Mouse (Mus musculus) MEL (cell line): ENCODE measurements around the gene 2410004B18Rik. TPM values are rescaled to one million over a fixed set of nuclear protein-coding genes. Genes with fewer than 3 reads are reported as not detected.

Source experiments
- DNase-seq: peaks from one replicate; pipeline ENCODE4 v3.0.0; 2011; ENCODE audit warnings: low read depth, low spot score
- H3K27ac ChIP-seq: 2 replicates; pipeline ENCODE4 v1.5.1; 2012; ENCODE audit warnings: low read depth, mild to moderate bottlenecking, control low read depth, low read length, moderate library complexity; ENCODE audit not compliant: control insufficient read depth
- H3K27me3 ChIP-seq, 2 experiments: fragments of 150-350 bp in 1 of 2; sonication (generic) in 1 of 2; 2 replicates each; pipeline ENCODE4 v1.6.1; 2012; ENCODE audit warnings: low read length in 2 of 2, mild to moderate bottlenecking in 2 of 2, improper control_type of control experiment in 1 of 2, moderate library complexity in 1 of 2; ENCODE audit not compliant: insufficient read depth in 2 of 2, control insufficient read depth in 1 of 2
- H3K36me3 ChIP-seq, 2 experiments: 2 replicates each; pipeline ENCODE4 v1.6.1; 2012 to 2014; ENCODE audit warnings: low read length in 2 of 2, improper control_type of control experiment in 1 of 2, inconsistent platforms in 1 of 2, mild to moderate bottlenecking in 1 of 2; ENCODE audit not compliant: insufficient read depth in 2 of 2, control insufficient read depth in 1 of 2
- H3K4me1 ChIP-seq, 2 experiments: fragments of 150-350 bp in 1 of 2; sonication (generic) in 1 of 2; 2 replicates each; pipeline ENCODE4 v1.6.1; 2012; ENCODE audit warnings: low read length in 2 of 2, improper control_type of control experiment in 1 of 2, mild to moderate bottlenecking in 1 of 2; ENCODE audit not compliant: insufficient read depth in 2 of 2, control insufficient read depth in 1 of 2
- H3K4me3 ChIP-seq, 2 experiments: fragments of 150-350 bp in 1 of 2; sonication (generic) in 1 of 2; 2 replicates each; pipeline ENCODE4 v1.5.1; 2012; ENCODE audit warnings: low read depth in 2 of 2, low read length in 2 of 2, mild to moderate bottlenecking in 2 of 2, moderate library complexity in 2 of 2, control low read depth in 1 of 2, improper control_type of control experiment in 1 of 2; ENCODE audit not compliant: control insufficient read depth in 1 of 2, insufficient read depth in 1 of 2
- H3K79me2 ChIP-seq: 2 replicates; pipeline ENCODE4 v1.6.1; 2012; ENCODE audit warnings: mild to moderate bottlenecking, low read length, moderate library complexity; ENCODE audit not compliant: control insufficient read depth, poor library complexity, insufficient read depth
- H3K9ac ChIP-seq: 2 replicates; pipeline ENCODE4 v1.6.1; 2012; ENCODE audit warnings: low read depth, mild to moderate bottlenecking, control low read depth, low read length, moderate library complexity; ENCODE audit not compliant: control insufficient read depth, poor library complexity, severe bottlenecking
- H3K9me3 ChIP-seq: fragments of 150-350 bp; sonication (generic); replicated peaks from 2 replicates; pipeline ENCODE4 v1.6.1; 2012; ENCODE audit warnings: mild to moderate bottlenecking, low read length, improper control_type of control experiment, moderate library complexity; ENCODE audit not compliant: insufficient read depth
- CHD1 ChIP-seq: IDR thresholded peaks from 2 replicates; pipeline ENCODE4 v1.6.1; 2012; ENCODE audit warnings: low read depth, mild to moderate bottlenecking, inconsistent platforms, low read length, improper control_type of control experiment
- CHD2 ChIP-seq: IDR thresholded peaks from 2 replicates; pipeline ENCODE4 v1.6.1; 2011; ENCODE audit warnings: low read length, improper control_type of control experiment
- CTCF ChIP-seq, 3 experiments: IDR thresholded peaks in 2 of 3; conservative IDR thresholded peaks in 1 of 3; 2 replicates each; pipeline ENCODE4 v1.5.1; 2011 to 2012; ENCODE audit warnings: low read length in 3 of 3, low read depth in 2 of 3, mild to moderate bottlenecking in 2 of 3, improper control_type of control experiment in 1 of 3, inconsistent platforms in 1 of 3, mixed read lengths in 1 of 3, moderate library complexity in 1 of 3; ENCODE audit not compliant: control insufficient read depth in 1 of 3, insufficient read depth in 1 of 3, poor library complexity in 1 of 3, severe bottlenecking in 1 of 3
- E2F4 ChIP-seq: IDR thresholded peaks from 2 replicates; pipeline ENCODE4 v1.6.1; 2011; ENCODE audit warnings: low read depth, low read length, improper control_type of control experiment, borderline replicate concordance
- EP300 ChIP-seq, 2 experiments: IDR thresholded peaks; 2 replicates each; pipeline ENCODE4 v1.6.1; 2011; ENCODE audit warnings: improper control_type of control experiment in 2 of 2, low read length in 2 of 2, low read depth in 1 of 2, mild to moderate bottlenecking in 1 of 2
- ETS1 ChIP-seq: IDR thresholded peaks from 2 replicates; pipeline ENCODE4 v1.6.1; 2012; ENCODE audit warnings: low read depth, mild to moderate bottlenecking, inconsistent platforms, low read length, improper control_type of control experiment, moderate library complexity
- GABPA ChIP-seq: IDR thresholded peaks from 2 replicates; pipeline ENCODE4 v1.6.1; 2012; ENCODE audit warnings: low read depth, mild to moderate bottlenecking, inconsistent platforms, low read length, improper control_type of control experiment, moderate library complexity
- HCFC1 ChIP-seq: IDR thresholded peaks from 2 replicates; pipeline ENCODE4 v1.6.1; 2012; ENCODE audit warnings: low read depth, mild to moderate bottlenecking, inconsistent platforms, low read length, improper control_type of control experiment, moderate library complexity
- JUND ChIP-seq: IDR thresholded peaks from 2 replicates; pipeline ENCODE4 v1.6.1; 2011; ENCODE audit warnings: low read depth, mild to moderate bottlenecking, improper control_type of control experiment, low read length
- KAT2A ChIP-seq: conservative IDR thresholded peaks from 2 replicates; pipeline ENCODE4 v1.6.1; 2012; ENCODE audit warnings: low read depth, low read length, improper control_type of control experiment, inconsistent platforms
- MAX ChIP-seq: IDR thresholded peaks from 2 replicates; pipeline ENCODE4 v1.6.1; 2011; ENCODE audit warnings: low read length, improper control_type of control experiment
- MEF2A ChIP-seq: IDR thresholded peaks from 2 replicates; pipeline ENCODE4 v1.6.1; 2014; ENCODE audit warnings: low read depth, mild to moderate bottlenecking, inconsistent platforms, low read length, improper control_type of control experiment; ENCODE audit not compliant: poor library complexity, insufficient replicate concordance, severe bottlenecking; ENCODE audit errors: extremely low read depth
- MXI1 ChIP-seq: IDR thresholded peaks from 2 replicates; pipeline ENCODE4 v1.6.1; 2011; ENCODE audit warnings: mild to moderate bottlenecking, low read depth, low read length, improper control_type of control experiment
- MYC ChIP-seq: IDR thresholded peaks from 2 replicates; pipeline ENCODE4 v1.6.1; 2011; ENCODE audit warnings: low read depth, mild to moderate bottlenecking, low read length, improper control_type of control experiment, moderate library complexity
- POLR2AphosphoS2 ChIP-seq: IDR thresholded peaks from 2 replicates; pipeline ENCODE4 v1.6.1; 2011; ENCODE audit warnings: low read length, improper control_type of control experiment
- POLR2AphosphoS5 ChIP-seq: IDR thresholded peaks from 2 replicates; pipeline ENCODE4 v1.6.1; 2012; ENCODE audit warnings: low read depth, borderline replicate concordance, mild to moderate bottlenecking, inconsistent platforms, low read length, moderate library complexity, mixed read lengths
- RCOR1 ChIP-seq: IDR thresholded peaks from 2 replicates; pipeline ENCODE4 v1.6.1; 2012; ENCODE audit warnings: low read depth, mild to moderate bottlenecking, inconsistent platforms, low read length, improper control_type of control experiment
- TBP ChIP-seq: IDR thresholded peaks from 2 replicates; pipeline ENCODE4 v1.8.0; 2011; ENCODE audit warnings: low read depth, low read length, improper control_type of control experiment
- TCF12 ChIP-seq: IDR thresholded peaks from 2 replicates; pipeline ENCODE4 v1.6.1; 2014; ENCODE audit warnings: low read depth, mild to moderate bottlenecking, inconsistent platforms, low read length, improper control_type of control experiment, moderate library complexity
- UBTF ChIP-seq: IDR thresholded peaks from 2 replicates; pipeline ENCODE4 v1.6.1; 2012; ENCODE audit warnings: low read depth, mild to moderate bottlenecking, inconsistent platforms, low read length, improper control_type of control experiment, moderate library complexity, borderline replicate concordance; ENCODE audit not compliant: insufficient read depth
- USF1 ChIP-seq: IDR thresholded peaks from 2 replicates; pipeline ENCODE4 v1.6.1; 2014; ENCODE audit warnings: low read depth, mild to moderate bottlenecking, inconsistent platforms, low read length, improper control_type of control experiment, moderate library complexity
- USF2 ChIP-seq, 2 experiments: IDR thresholded peaks; 2 replicates each; pipeline ENCODE4 v1.6.1; 2011 to 2012; ENCODE audit warnings: improper control_type of control experiment in 2 of 2, low read length in 2 of 2, borderline replicate concordance in 1 of 2, inconsistent platforms in 1 of 2, low read depth in 1 of 2, mild to moderate bottlenecking in 1 of 2; ENCODE audit not compliant: insufficient read depth in 1 of 2
- ZC3H11A ChIP-seq: IDR thresholded peaks from 2 replicates; pipeline ENCODE4 v1.6.1; 2012; ENCODE audit warnings: low read depth, mild to moderate bottlenecking, inconsistent platforms, low read length, improper control_type of control experiment
- ZKSCAN1 ChIP-seq: IDR thresholded peaks from 2 replicates; pipeline ENCODE4 v1.6.1; 2012; ENCODE audit warnings: low read depth, mild to moderate bottlenecking, inconsistent platforms, low read length, improper control_type of control experiment, moderate library complexity
- ZMIZ1 ChIP-seq: IDR thresholded peaks from 2 replicates; pipeline ENCODE4 v1.6.1; 2012; ENCODE audit warnings: low read depth, mild to moderate bottlenecking, inconsistent platforms, low read length, improper control_type of control experiment, moderate library complexity
- polyA plus RNA-seq, 2 experiments: library from polyadenylated mRNA; stranded (reverse) in 1 of 2; unstranded in 1 of 2; fragments of >175 nt in 1 of 2; fragments of >200 nt in 1 of 2; gene quantifications; 2 replicates each; pipeline versions ENCODE4 v1.2.1 to v1.2.4; 2012; ENCODE audit warnings: low replicate concordance in 2 of 2, low read depth in 1 of 2; ENCODE audit not compliant: insufficient read length in 2 of 2, insufficient read depth in 1 of 2, missing spikeins in 1 of 2
- total RNA-seq: library from RNA; depleted of rRNA; stranded (reverse); fragments of 300-350 nt; gene quantifications from 2 replicates; pipeline ENCODE4 v1.2.3, GENCODE M21; 2012

2410004B18Rik gene
- total and polyA plus RNA-seq, 3 experiments, result 32.3 to 42.3 TPM; not detected in 1

- TF ChIP-seq CTCF (IDR thresholded peaks at IDR 0.05 in 2 of 3, conservative IDR thresholded peaks at IDR 0.05 in 1 of 3; ENCODE audit: control insufficient read depth in 1 of 3, insufficient read depth in 1 of 3, low read depth in 2 of 3, low read length in 3 of 3, poor library complexity in 1 of 3, severe bottlenecking in 1 of 3) (no peak), ZKSCAN1 (no peak), ZMIZ1 (peak; percentile 37; the same call in 1 of the 2 replicates), POLR2AphosphoS2 (no peak; the same call in 1 of the 2 replicates)
- TF ChIP-seq, all 39 proteins: peak for 11
Measured at GRCm38 (mm10) chr3:145987970-145988683, 50.3 kb downstream of the 2410004B18Rik start (continued).

GRCm38 (mm10) chr3:145988684-145989575, 51.1 kb downstream of the 2410004B18Rik start:
- peak; percentile 75 for DNase-seq
- Histone ChIP-seq H3K79me2 (peaks cover 49% of the 10 kb centered on the region), H3K36me3 (peaks cover 0 to 17% of the 10 kb centered on the region in 2 experiments; a peak in 3 of 4 replicates)
- TF ChIP-seq CHD1, result no peak
- TF ChIP-seq ZC3H11A, result no peak
- TF ChIP-seq MAX, result peak; percentile 1; the same call in 1 of the 2 replicates
- no peak for TF ChIP-seq CHD2
- no peak for TF ChIP-seq CTCF (IDR thresholded peaks at IDR 0.05 in 2 of 3, conservative IDR thresholded peaks at IDR 0.05 in 1 of 3; ENCODE audit: control insufficient read depth in 1 of 3, insufficient read depth in 1 of 3, low read depth in 2 of 3, low read length in 3 of 3, poor library complexity in 1 of 3, severe bottlenecking in 1 of 3)
- TF ChIP-seq HCFC1, result no peak
- peak; percentile 78 for TF ChIP-seq MXI1
- TF ChIP-seq KAT2A, result no peak
- TF ChIP-seq RCOR1, result no peak
- TF ChIP-seq USF2 (IDR thresholded peaks at IDR 0.05; ENCODE audit: borderline replicate concordance in 1 of 2, insufficient read depth in 1 of 2, low read depth in 1 of 2, low read length in 2 of 2), result no peak
- no peak; the same call in 1 of the 2 replicates for TF ChIP-seq POLR2AphosphoS5
- TF ChIP-seq MEF2A, result no peak
- TF ChIP-seq ETS1, result 0 out of 2 replicates have a peak, but pooled peaks have one; percentile 12
- no peak for TF ChIP-seq E2F4
- TF ChIP-seq TBP, result no peak
- TF ChIP-seq UBTF, result no peak
- TF ChIP-seq MYC, result 0 out of 2 replicates have a peak, but pooled peaks have one; percentile 9
- TF ChIP-seq USF1, result no peak
- no peak for TF ChIP-seq EP300 (IDR thresholded peaks at IDR 0.05; ENCODE audit: low read depth in 1 of 2, low read length in 2 of 2)
- TF ChIP-seq POLR2AphosphoS2, result no peak
- no peak for TF ChIP-seq TCF12
- TF ChIP-seq JUND, result no peak
- 0 out of 2 replicates have a peak, but pooled peaks have one; percentile 10 for TF ChIP-seq GABPA
- TF ChIP-seq, all 39 proteins: peak for 5
- peak overlapping the region; percentile 51 for H3K27ac ChIP-seq
- H3K9me3 ChIP-seq, result no peaks in the 10 kb centered on the region
- H3K4me1 ChIP-seq, result peaks cover 8 to 14% of the 10 kb centered on the region in 2 experiments; a peak in 3 of 4 replicates
- no peaks in the 10 kb centered on the region for H3K27me3 ChIP-seq
- H3K4me3 ChIP-seq, result peak overlapping the region; percentile 74 to 84
- H3K9ac ChIP-seq, result peak overlapping the region; percentile 96
